Mouse (Mus musculus): ENCODE data around the gene Olfr547. TPM values are rescaled to one million over a fixed set of nuclear protein-coding genes. Genes with fewer than 3 reads are reported as not detected.
A peak's percentile ranks its signal among the peaks of the same experiment; 100 is the strongest.
"Not testable (repeated sequence)": the region's sequence is repeated elsewhere in the genome, so short reads cannot be mapped to it uniquely, and the experiment has no call there.

The Olfr547 gene
- polyA plus RNA-seq (2015; fragmentation: Nextera tagmentation; extraction: Ambion mirVana) = not detected in 2 replicates

GRCm38 (mm10) chr7:102534449-102534848 lies at the start of gene Olfr547:
Gene Olfr547, plus strand, starts transcription at chr7:102534749.
- Histone ChIP-seq H3K36me3 (no peaks in the 10 kb centered on the region), H3K9ac (no peak within 1 kb of the TSS), H3K4me2 (no peak within 1 kb of the TSS), H3K27ac (replicated peaks) (no peak within 1 kb of the TSS), H3K4me3 (no peak within 1 kb of the TSS), H3K4me1 (replicated peaks) (no peaks in the 10 kb centered on the region), H3K27me3 (no peaks in the 10 kb centered on the region), H3K9me3 (no peaks in the 10 kb centered on the region)
- 79% methylated on average over 1 of the region's 1 CpGs for WGBS
- no peak for ATAC-seq (ENCODE audit: low FRiP score, low read depth)

- WGBS = 68% methylated on average over 8 of the region's 8 CpGs
- H3K4me2 ChIP-seq; H3K9ac ChIP-seq; H3K4me1 ChIP-seq (replicated peaks); H3K36me3 ChIP-seq; H3K27me3 ChIP-seq; H3K4me3 ChIP-seq; H3K9me3 ChIP-seq; ATAC-seq (ENCODE audit: low FRiP score, low read depth); H3K27ac ChIP-seq (replicated peaks): not testable (repeated sequence)
Measured at GRCm38 (mm10) chr7:102484766-102485165, 49.8 kb upstream of the Olfr547 start.

- no peak overlapping the region for H3K27ac ChIP-seq (replicated peaks)
- H3K4me2 ChIP-seq = no peak overlapping the region
- no peak overlapping the region for H3K9ac ChIP-seq
- no peaks in the 10 kb centered on the region for H3K27me3 ChIP-seq
- H3K9me3 ChIP-seq = no peaks in the 10 kb centered on the region
- H3K36me3 ChIP-seq = no peaks in the 10 kb centered on the region
- no peak for ATAC-seq (ENCODE audit: low FRiP score, low read depth)
- no peaks in the 10 kb centered on the region for H3K4me1 ChIP-seq (replicated peaks)
- 81% methylated on average over 1 of the region's 1 CpGs for WGBS
- no peak overlapping the region for H3K4me3 ChIP-seq
Measured at GRCm38 (mm10) chr7:102486105-102486504, 48.4 kb upstream of the Olfr547 start.

DNA sequence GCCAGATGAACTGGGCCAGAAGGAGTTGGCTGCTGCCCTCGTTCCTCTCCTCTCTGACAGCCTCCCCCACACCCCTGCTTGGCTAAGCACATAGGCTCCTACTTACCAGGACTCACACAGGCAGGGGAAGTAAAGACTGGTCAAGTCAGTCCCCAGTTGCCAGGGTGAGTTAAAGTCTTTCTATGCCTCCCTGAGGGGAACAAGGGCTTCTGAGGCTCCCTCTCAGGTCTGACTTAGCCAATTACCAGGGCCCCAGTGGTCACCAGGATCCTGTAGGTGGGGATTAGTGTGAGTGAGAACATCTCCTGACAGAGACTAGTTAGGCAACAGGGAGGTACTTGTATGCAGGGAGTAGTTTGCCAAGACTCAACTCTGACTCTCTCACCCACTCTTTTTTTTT lies 46.4 kb upstream of the Olfr547 start, which contains the start of gene Olfr544:
Gene Olfr544 (minus strand): TSS at position 153 of the 400 bp plus-strand sequence.
- H3K27ac ChIP-seq (replicated peaks) = no peak within 1 kb of the TSS
- H3K4me2 ChIP-seq = no peak within 1 kb of the TSS
- no peaks in the 10 kb centered on the region for H3K9me3 ChIP-seq
- H3K36me3 ChIP-seq = no peaks in the 10 kb centered on the region
- H3K27me3 ChIP-seq = no peaks in the 10 kb centered on the region
- no peaks in the 10 kb centered on the region for H3K4me1 ChIP-seq (replicated peaks)
- H3K9ac ChIP-seq = no peak within 1 kb of the TSS
- no peak for ATAC-seq (ENCODE audit: low FRiP score, low read depth)
- WGBS = 47% methylated on average over 1 of the region's 1 CpGs
- no peak within 1 kb of the TSS for H3K4me3 ChIP-seq

GRCm38 (mm10) chr7:102494416-102494815 lies 40.1 kb upstream of the Olfr547 start:
- H3K27ac ChIP-seq (replicated peaks); ATAC-seq (ENCODE audit: low FRiP score, low read depth); H3K9ac ChIP-seq; H3K4me1 ChIP-seq (replicated peaks); H3K27me3 ChIP-seq; H3K9me3 ChIP-seq; H3K4me2 ChIP-seq; H3K4me3 ChIP-seq; H3K36me3 ChIP-seq: not testable (repeated sequence)
- WGBS = 54% methylated on average over 7 of the region's 7 CpGs

- Histone ChIP-seq H3K4me1 (replicated peaks) (no peaks in the 10 kb centered on the region), H3K27me3 (no peaks in the 10 kb centered on the region), H3K9ac (no peak within 1 kb of the TSS), H3K4me2 (no peak within 1 kb of the TSS), H3K9me3 (no peaks in the 10 kb centered on the region), H3K4me3 (no peak within 1 kb of the TSS), H3K27ac (replicated peaks) (no peak within 1 kb of the TSS), H3K36me3 (no peaks in the 10 kb centered on the region)
- ATAC-seq (ENCODE audit: low FRiP score, low read depth) = no peak
- 80% methylated on average over 3 of the region's 3 CpGs for WGBS
Measured at GRCm38 (mm10) chr7:102499473-102499872, 35.1 kb upstream of the Olfr547 start, which contains the start of gene Olfr545. Gene Olfr545, minus strand, starts transcription at chr7:102499573.

DNA sequence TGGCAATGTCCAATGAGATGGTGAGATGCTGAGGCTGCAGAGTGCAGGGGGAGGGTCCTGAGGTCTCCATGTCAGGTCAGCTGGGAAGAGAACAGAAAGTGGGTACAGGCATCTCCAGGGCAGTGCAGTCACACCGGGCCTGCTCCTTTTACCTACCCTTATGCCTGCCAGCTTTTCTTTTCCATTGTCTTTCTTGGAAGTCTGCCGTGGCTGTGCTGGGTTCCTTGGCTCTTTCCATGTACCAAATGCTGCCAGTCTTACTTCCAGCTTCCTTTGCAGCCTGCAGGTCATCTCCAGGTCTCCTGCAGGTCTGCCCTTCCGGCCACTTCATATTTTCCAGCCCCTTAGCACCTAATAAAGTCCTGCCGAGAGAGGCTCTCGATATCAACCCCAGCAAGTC lies 32.6 kb upstream of the Olfr547 start:
- 81% methylated on average over 5 of the region's 5 CpGs for WGBS
- Histone ChIP-seq H3K4me1 (replicated peaks) (no peaks in the 10 kb centered on the region), H3K4me3 (no peak overlapping the region), H3K9me3 (no peaks in the 10 kb centered on the region), H3K27me3 (no peaks in the 10 kb centered on the region), H3K4me2 (no peak overlapping the region), H3K36me3 (no peaks in the 10 kb centered on the region), H3K9ac (no peak overlapping the region), H3K27ac (replicated peaks) (no peak overlapping the region)
- ATAC-seq (ENCODE audit: low FRiP score, low read depth) = no peak

GRCm38 (mm10) chr7:102506848-102507247 lies 27.7 kb upstream of the Olfr547 start:
- Histone ChIP-seq H3K4me3 (no peak overlapping the region), H3K4me2 (no peak overlapping the region), H3K9me3 (no peaks in the 10 kb centered on the region), H3K27me3 (no peaks in the 10 kb centered on the region), H3K4me1 (replicated peaks) (no peaks in the 10 kb centered on the region), H3K27ac (replicated peaks) (no peak overlapping the region), H3K36me3 (no peaks in the 10 kb centered on the region), H3K9ac (no peak overlapping the region)
- 43% methylated on average over 3 of the region's 3 CpGs for WGBS
- peak; percentile 88 for ATAC-seq (ENCODE audit: low FRiP score, low read depth)

GRCm38 (mm10) chr7:102508066-102508465 lies 26.5 kb upstream of the Olfr547 start:
- Histone ChIP-seq H3K9me3 (no peaks in the 10 kb centered on the region), H3K4me2 (no peak overlapping the region), H3K27me3 (no peaks in the 10 kb centered on the region), H3K4me3 (no peak overlapping the region), H3K9ac (no peak overlapping the region), H3K27ac (replicated peaks) (no peak overlapping the region), H3K36me3 (no peaks in the 10 kb centered on the region), H3K4me1 (replicated peaks) (peaks cover 3% of the 10 kb centered on the region; the same call in 1 of the 2 replicates)
- no peak for ATAC-seq (ENCODE audit: low FRiP score, low read depth)
- 91% methylated on average over 9 of the region's 9 CpGs for WGBS

DNA sequence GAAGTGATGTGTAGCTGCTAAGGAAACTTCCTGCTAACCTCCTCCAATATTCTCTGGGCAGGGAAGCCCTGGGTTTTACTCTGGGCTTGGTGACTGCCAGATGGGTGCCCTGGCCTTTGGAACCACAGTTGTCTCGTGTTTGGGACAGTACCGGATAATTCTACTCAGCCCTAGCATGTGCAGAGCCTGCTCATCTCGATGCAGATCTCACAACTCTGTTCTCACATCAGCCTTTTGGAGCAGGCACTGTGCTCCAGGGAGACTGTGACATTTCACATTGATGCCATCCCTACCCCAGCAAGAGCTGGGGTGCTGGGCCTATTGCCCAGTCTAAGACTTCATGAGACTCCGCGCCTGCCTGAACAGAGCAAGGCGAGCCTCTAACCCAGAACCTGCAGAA lies 25.9 kb upstream of the Olfr547 start:
- no peak for ATAC-seq (ENCODE audit: low FRiP score, low read depth)
- H3K4me3 ChIP-seq = no peak overlapping the region
- H3K9me3 ChIP-seq = no peaks in the 10 kb centered on the region
- 89% methylated on average over 6 of the region's 6 CpGs for WGBS
- no peaks in the 10 kb centered on the region for H3K36me3 ChIP-seq
- H3K9ac ChIP-seq = no peak overlapping the region
- no peaks in the 10 kb centered on the region for H3K27me3 ChIP-seq
- no peak overlapping the region for H3K27ac ChIP-seq (replicated peaks)
- H3K4me2 ChIP-seq = no peak overlapping the region
- peaks cover 7% of the 10 kb centered on the region; the same call in 1 of the 2 replicates for H3K4me1 ChIP-seq (replicated peaks)

GRCm38 (mm10) chr7:102509726-102510125 lies 24.8 kb upstream of the Olfr547 start:
- Histone ChIP-seq H3K4me1 (replicated peaks) (peaks cover 7% of the 10 kb centered on the region; the same call in 1 of the 2 replicates), H3K27ac (replicated peaks) (no peak overlapping the region), H3K4me3 (no peak overlapping the region), H3K27me3 (peaks cover 7% of the 10 kb centered on the region; the same call in 1 of the 2 replicates), H3K9ac (no peak overlapping the region), H3K9me3 (no peaks in the 10 kb centered on the region), H3K36me3 (no peaks in the 10 kb centered on the region), H3K4me2 (no peak overlapping the region)
- no peak for ATAC-seq (ENCODE audit: low FRiP score, low read depth)
- WGBS = 83% methylated on average over 7 of the region's 7 CpGs

DNA sequence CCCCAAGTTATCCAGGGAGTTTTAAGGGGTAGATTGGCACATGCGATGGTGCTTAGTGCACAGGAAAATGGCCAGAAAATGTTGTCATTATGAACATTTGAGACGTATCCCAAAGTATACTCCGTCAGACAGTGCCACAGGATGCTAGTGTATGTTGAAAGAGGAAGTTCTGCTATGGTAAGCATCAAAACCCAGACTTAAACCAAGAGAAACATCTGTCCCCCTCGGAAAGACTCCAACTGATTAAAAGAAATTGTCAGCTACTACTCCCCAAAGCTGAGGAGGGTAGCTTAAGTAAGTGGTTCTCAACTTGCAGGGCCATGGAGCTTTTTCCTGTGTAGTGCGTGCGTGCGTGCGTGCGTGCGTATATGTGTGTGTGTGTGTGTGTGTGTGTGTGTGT lies 22.6 kb upstream of the Olfr547 start:
- ATAC-seq (ENCODE audit: low FRiP score, low read depth) = no peak
- Histone ChIP-seq H3K27me3 (peaks cover 7% of the 10 kb centered on the region; the same call in 1 of the 2 replicates), H3K9me3 (no peaks in the 10 kb centered on the region), H3K4me3 (no peak overlapping the region), H3K9ac (no peak overlapping the region), H3K4me2 (no peak overlapping the region), H3K4me1 (replicated peaks) (peaks cover 15% of the 10 kb centered on the region), H3K36me3 (no peaks in the 10 kb centered on the region), H3K27ac (replicated peaks) (no peak overlapping the region)
- 94% methylated on average over 10 of the region's 10 CpGs for WGBS

GRCm38 (mm10) chr7:102512814-102513435 lies 21.6 kb upstream of the Olfr547 start:
- H3K36me3 ChIP-seq = no peaks in the 10 kb centered on the region
- peak overlapping the region; percentile 73 for H3K9ac ChIP-seq
- peaks cover 18% of the 10 kb centered on the region for H3K4me1 ChIP-seq (replicated peaks)
- no peak overlapping the region for H3K27ac ChIP-seq (replicated peaks)
- peak overlapping the region; percentile 55 for H3K4me3 ChIP-seq
- under 1% methylated on average over 52 of the region's 54 CpGs for WGBS
- ATAC-seq (ENCODE audit: low FRiP score, low read depth) = peak; percentile 97
- H3K9me3 ChIP-seq = no peaks in the 10 kb centered on the region
- H3K27me3 ChIP-seq = peaks cover 7% of the 10 kb centered on the region; the same call in 1 of the 2 replicates
- H3K4me2 ChIP-seq = peak overlapping the region; percentile 84

All from hindbrain, embryonic 15.5 days (tissue).